Mouse (Mus musculus) mature B cell (primary cell): ENCODE data around the gene Hsdl2.

Experiments used
- in situ Hi-C: fragments of 300-500 bp; cut with MboI; formaldehyde crosslinking; loops from 2 replicates; pipeline ENCODE4 v1.14.3; 2019

Hsdl2 gene

GRCm38 (mm10) chr4:59625676-59625997, 44.3 kb downstream of the Hsdl2 start:
- in situ Hi-C loops: no loop called here

GRCm38 (mm10) chr4:59625998-59626910, 44.9 kb downstream of the Hsdl2 start, which contains the start of gene E130308A19Rik:
Gene E130308A19Rik, plus strand, starts transcription at chr4:59626211.
- in situ Hi-C loops: no loop called here

- in situ Hi-C loops: no loop called here
These were observed 46.9 kb downstream of the Hsdl2 start for GRCm38 (mm10) chr4:59628255-59628654.

GRCm38 (mm10) chr4:59629076-59629874, 47.9 kb downstream of the Hsdl2 start:
- in situ Hi-C loops: no loop called here

- in situ Hi-C loops: no loop called here
These were observed 48.8 kb downstream of the Hsdl2 start for GRCm38 (mm10) chr4:59630122-59630521.

- in situ Hi-C loops: no loop called here
These were observed 53.2 kb downstream of the Hsdl2 start for GRCm38 (mm10) chr4:59634532-59634931.

GRCm38 (mm10) chr4:59639163-59639562, 57.8 kb downstream of the Hsdl2 start:
- in situ Hi-C loops: no loop called here

GRCm38 (mm10) chr4:59640720-59641119, 59.4 kb downstream of the Hsdl2 start:
- in situ Hi-C loops: no loop called here

GRCm38 (mm10) chr4:59642039-59642438, 60.7 kb downstream of the Hsdl2 start:
- in situ Hi-C loops: no loop called here

GRCm38 (mm10) chr4:59642657-59643056, 61.3 kb downstream of the Hsdl2 start:
- in situ Hi-C loops: no loop called here

GRCm38 (mm10) chr4:59644431-59644830, 63.1 kb downstream of the Hsdl2 start:
- in situ Hi-C loops: no loop called here

- in situ Hi-C loops: no loop called here
These were observed 63.6 kb downstream of the Hsdl2 start for GRCm38 (mm10) chr4:59644992-59645391.

GRCm38 (mm10) chr4:59645610-59646009, 64.2 kb downstream of the Hsdl2 start:
- in situ Hi-C loops: no loop called here

GRCm38 (mm10) chr4:59646020-59646696, 64.8 kb downstream of the Hsdl2 start:
- in situ Hi-C loops: no loop called here

GRCm38 (mm10) chr4:59649119-59649518, 67.8 kb downstream of the Hsdl2 start:
- in situ Hi-C loops: no loop called here

GRCm38 (mm10) chr4:59652166-59652681, 70.9 kb downstream of the Hsdl2 start:
- in situ Hi-C loops: no loop called here

GRCm38 (mm10) chr4:59656061-59656642, 74.8 kb downstream of the Hsdl2 start:
- in situ Hi-C loops: no loop called here

GRCm38 (mm10) chr4:59662163-59662562, 80.8 kb downstream of the Hsdl2 start:
- in situ Hi-C loops: no loop called here

- in situ Hi-C loops: no loop called here
These were observed 82.1 kb downstream of the Hsdl2 start for GRCm38 (mm10) chr4:59663451-59663850.

- in situ Hi-C loops: no loop called here
These were observed 85.4 kb downstream of the Hsdl2 start for GRCm38 (mm10) chr4:59666550-59667317.

- in situ Hi-C loops: no loop called here
These were observed 86.7 kb downstream of the Hsdl2 start for GRCm38 (mm10) chr4:59668050-59668449.
